Mouse (Mus musculus): ENCODE data around the gene Cops7b. TPM values are rescaled to one million over a fixed set of nuclear protein-coding genes. Genes with fewer than 3 reads are reported as not detected.
A peak's percentile ranks its signal among the peaks of the same experiment; 100 is the strongest.

Cops7b gene
- total RNA-seq, 1 experiment from 2014 or later, result 16.8 TPM

GRCm38 (mm10) chr1:86596512-86596911, 13.8 kb downstream of the Cops7b start:
- no peak for DNase-seq

GRCm38 (mm10) chr1:86598516-86598915, 15.8 kb downstream of the Cops7b start:
- no peak for DNase-seq

- DNase-seq, result no peak
Observed at GRCm38 (mm10) chr1:86600117-86600516, 17.4 kb downstream of the Cops7b start.

- no peak for DNase-seq
Observed at GRCm38 (mm10) chr1:86610954-86611353, 28.2 kb downstream of the Cops7b start.

- no peak for DNase-seq
Observed at GRCm38 (mm10) chr1:86612081-86612480, 29.4 kb downstream of the Cops7b start.

GRCm38 (mm10) chr1:86614269-86614668, 31.6 kb downstream of the Cops7b start:
- no peak for DNase-seq

GRCm38 (mm10) chr1:86618454-86619125, 35.9 kb downstream of the Cops7b start:
- DNase-seq, result peak; percentile 65

GRCm38 (mm10) chr1:86622296-86622695, 39.6 kb downstream of the Cops7b start:
- DNase-seq, result no peak

GRCm38 (mm10) chr1:86623001-86624000, 40.6 kb downstream of the Cops7b start:
- peak; percentile 29 for DNase-seq

- DNase-seq, result no peak
Observed at GRCm38 (mm10) chr1:86628270-86628669, 45.6 kb downstream of the Cops7b start.

- DNase-seq, result no peak
Observed at GRCm38 (mm10) chr1:86629936-86630335, 47.2 kb downstream of the Cops7b start.

GRCm38 (mm10) chr1:86630527-86630926, 47.8 kb downstream of the Cops7b start:
- DNase-seq, result no peak

- DNase-seq, result peak; percentile 11
Observed at GRCm38 (mm10) chr1:86632732-86633380, 50.2 kb downstream of the Cops7b start.

GRCm38 (mm10) chr1:86633434-86633833, 50.7 kb downstream of the Cops7b start:
- no peak for DNase-seq

GRCm38 (mm10) chr1:86633840-86634750, 51.4 kb downstream of the Cops7b start:
- no peak for DNase-seq

- DNase-seq, result no peak
Observed at GRCm38 (mm10) chr1:86634751-86635359, 52.2 kb downstream of the Cops7b start.

GRCm38 (mm10) chr1:86643101-86643809, 60.6 kb downstream of the Cops7b start:
- DNase-seq, result no peak

- DNase-seq, result no peak
Observed at GRCm38 (mm10) chr1:86647517-86647916, 64.8 kb downstream of the Cops7b start.

- DNase-seq, result peak; percentile 79
Observed at GRCm38 (mm10) chr1:86650272-86650671, 67.6 kb downstream of the Cops7b start.

GRCm38 (mm10) chr1:86652675-86653074, 70.0 kb downstream of the Cops7b start:
- no peak for DNase-seq
